Mouse (Mus musculus) liver, adult (tissue): Measurements from ENCODE around the gene Cryba1.

Source experiments
- GATA4 ChIP-seq: IDR thresholded peaks from 2 replicates; pipeline ENCODE4 v1.6.1; 2014; ENCODE audit warnings: mild to moderate bottlenecking, low read length; ENCODE audit not compliant: insufficient replicate concordance

Gene Cryba1

GRCm38 (mm10) chr11:77743966-77744365, 18.9 kb upstream of the Cryba1 start:
- no peak for TF ChIP-seq GATA4

DNA sequence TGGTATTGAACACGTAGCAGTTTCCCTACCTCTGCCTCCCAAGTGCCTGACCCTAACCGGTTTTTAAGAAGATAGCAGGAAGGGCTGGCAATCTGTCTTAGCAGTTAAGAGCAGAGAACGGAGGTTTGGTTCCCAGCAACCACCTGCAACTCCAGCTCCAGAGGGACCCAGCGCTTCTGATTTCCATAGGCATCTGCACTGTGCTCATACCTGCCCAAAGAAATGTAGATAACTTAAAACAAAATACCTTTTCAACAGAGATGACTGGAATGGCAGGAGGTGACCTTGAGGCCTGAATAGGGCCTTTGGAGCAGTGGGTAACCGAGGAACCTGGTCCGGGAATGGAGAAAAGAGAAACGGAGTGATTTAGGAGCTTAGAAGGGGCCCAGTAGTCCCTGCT, 13.5 kb upstream of the Cryba1 start:
- TF ChIP-seq GATA4, result no peak

GRCm38 (mm10) chr11:77737289-77737688, 12.2 kb upstream of the Cryba1 start:
- TF ChIP-seq GATA4, result no peak

DNA sequence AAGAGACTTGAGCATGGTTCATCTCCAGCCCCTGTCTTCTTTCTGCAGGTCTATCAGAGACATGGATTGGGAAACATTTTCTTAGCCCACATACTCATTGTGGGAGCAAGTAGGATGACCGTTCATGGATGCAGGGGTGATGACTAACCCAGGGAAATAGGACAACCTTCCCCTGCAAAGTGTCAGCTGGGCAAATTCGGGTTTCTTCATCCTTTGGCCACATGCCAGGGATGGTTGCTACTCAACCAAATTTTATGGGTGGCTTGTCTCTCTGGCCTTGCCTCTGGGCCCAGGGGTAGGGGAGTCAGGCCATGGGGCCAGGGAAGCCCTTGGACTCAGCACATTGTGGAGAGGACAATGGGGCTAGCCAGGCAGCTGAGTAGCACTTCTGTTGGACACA, 3.5 kb upstream of the Cryba1 start:
- TF ChIP-seq GATA4, result no peak

- TF ChIP-seq GATA4, result no peak
These were observed 317 bp downstream of the Cryba1 start for GRCm38 (mm10) chr11:77724766-77725165.

GRCm38 (mm10) chr11:77721389-77721788, 3.7 kb downstream of the Cryba1 start:
- no peak for TF ChIP-seq GATA4

DNA sequence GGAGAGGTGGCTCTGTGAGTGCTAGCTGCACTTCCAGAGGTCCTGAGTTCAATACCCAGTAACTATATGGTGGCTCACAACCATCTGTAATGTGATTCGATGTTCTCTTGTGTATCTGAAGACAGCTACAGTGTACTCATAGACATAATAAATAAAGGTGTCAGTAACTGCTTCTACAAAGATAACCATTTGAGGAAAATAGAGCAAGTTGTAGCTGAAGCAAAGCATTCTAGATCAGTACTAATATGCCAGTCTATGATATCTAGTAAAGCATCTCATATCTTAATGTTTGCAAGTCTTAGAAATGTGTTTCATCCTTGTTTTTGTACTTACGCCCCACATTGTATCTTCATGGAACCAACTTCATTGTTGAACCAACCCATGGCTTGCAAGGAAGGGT, 6.0 kb downstream of the Cryba1 start:
- no peak for TF ChIP-seq GATA4

DNA sequence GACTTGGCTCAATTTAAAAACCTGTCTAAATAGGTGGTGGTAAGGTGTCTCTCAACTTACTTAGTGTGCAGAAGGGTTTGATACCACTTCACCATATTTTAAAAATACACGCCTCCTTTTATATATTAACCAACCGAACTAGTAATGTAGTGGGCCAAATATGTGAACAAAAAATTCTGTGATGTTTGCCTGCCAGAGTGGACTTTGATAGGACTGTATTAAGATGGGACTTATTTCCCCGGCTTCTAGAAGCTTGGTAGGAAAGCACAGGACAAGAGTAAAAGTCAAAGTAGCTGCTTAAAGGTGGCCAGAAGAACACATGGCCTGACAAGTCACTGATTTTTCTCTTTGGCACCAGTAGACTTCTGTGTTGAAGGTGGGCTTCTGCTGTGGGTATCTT, 11.3 kb downstream of the Cryba1 start:
- no peak for TF ChIP-seq GATA4

DNA sequence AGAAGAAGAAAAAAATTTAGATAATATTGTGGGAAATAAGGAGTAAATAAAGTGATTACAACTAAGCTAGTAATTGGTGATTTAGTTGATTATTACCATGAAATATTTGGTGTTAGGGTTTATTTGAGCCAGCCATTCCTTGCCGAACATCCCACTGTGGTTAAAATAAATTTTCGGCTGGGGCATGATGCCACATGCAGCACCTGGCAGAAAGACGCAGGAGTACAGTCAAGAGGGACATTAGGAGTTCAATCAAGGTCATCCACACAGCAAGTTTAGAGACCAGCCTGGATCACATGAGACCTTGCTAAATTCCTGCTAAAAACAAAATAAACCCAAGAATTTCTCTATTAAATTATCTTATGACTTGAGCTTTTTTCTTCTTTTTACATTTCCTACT, 16.0 kb downstream of the Cryba1 start:
- no peak for TF ChIP-seq GATA4

GRCm38 (mm10) chr11:77705920-77706319, 19.2 kb downstream of the Cryba1 start:
- no peak for TF ChIP-seq GATA4

DNA sequence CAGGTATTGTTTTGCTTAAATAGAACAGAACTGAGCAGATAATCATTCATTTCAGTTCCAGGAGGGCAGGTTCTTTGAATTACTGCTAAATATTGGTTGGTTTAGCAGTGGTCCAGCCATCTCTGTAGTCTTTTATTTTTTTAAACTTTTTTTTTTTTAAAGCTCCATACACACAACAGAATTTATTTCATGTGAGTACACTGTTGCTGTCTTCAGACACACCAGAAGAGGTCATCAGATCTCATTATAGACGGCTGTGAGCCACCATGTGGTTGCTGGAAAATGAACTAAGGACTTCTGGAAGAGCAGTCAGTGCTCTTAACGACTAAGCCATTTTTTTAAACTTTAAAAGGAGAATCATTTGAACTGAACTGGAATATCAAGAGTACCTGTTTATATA, 27.9 kb downstream of the Cryba1 start:
- no peak for TF ChIP-seq GATA4

GRCm38 (mm10) chr11:77693026-77693425, 32.1 kb downstream of the Cryba1 start:
- no peak for TF ChIP-seq GATA4

GRCm38 (mm10) chr11:77687541-77688131, 37.4 kb downstream of the Cryba1 start:
- TF ChIP-seq GATA4, result no peak

DNA sequence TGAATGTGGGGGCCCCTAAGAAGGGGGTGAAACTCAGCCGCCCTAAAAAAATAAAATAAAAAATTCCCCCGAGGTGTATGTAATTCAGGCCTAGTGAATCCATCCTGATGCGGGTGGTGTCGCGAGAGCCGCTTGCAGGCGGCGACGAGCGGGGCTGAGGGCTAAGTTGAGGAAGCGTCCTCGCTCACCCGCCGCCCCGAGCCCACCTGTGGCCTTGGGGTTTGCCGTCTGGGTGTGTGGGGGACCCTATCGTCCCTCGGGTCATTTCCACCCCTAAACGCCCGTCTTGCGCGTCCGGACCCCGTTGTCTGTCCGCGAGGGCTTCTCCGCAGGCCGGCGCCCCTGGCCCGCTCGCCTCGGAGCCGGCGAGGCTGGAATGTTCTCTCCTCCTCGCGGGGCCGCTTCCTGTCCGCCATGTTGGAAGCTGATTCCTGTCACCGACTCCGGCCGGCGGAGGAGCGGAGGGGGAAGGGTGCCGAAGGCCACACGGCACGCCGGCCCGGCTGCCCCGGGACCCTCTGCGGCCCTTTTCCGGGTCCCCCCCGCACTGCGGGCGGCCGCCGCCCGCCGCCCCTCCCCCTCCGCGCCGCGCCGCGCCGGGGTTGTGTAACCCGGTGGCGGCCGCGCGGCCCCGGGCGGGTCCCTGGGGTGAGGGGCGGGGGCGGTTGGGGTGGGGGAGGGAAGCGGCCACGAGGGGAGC, 38.1 kb downstream of the Cryba1 start:
- TF ChIP-seq GATA4, result peak; percentile 12; the same call in 1 of the 2 replicates

DNA sequence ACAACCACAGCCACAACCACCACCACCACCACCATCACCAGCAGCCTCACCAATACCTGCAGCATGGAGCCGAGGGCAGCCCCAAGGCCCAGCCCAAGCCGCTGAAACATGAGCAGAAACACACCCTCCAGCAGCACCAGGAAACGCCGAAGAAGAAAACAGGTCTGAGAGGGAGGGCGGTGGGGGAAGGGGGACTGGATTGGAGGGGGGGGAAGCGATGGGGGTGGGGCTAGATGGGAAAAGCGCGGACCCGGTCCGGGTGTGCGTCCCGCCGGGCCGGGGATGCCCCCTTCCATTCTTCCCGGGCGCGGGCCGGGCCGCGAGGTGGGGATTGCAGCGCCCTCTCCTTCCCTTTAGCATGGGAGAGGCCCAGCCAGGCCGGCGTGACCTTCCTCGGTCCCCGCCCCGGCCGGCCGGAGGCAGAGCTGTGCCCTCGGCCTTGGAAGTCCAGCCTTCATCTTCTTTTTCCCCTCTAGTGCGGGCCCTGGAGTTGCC, 38.7 kb downstream of the Cryba1 start:
- no peak for TF ChIP-seq GATA4

DNA sequence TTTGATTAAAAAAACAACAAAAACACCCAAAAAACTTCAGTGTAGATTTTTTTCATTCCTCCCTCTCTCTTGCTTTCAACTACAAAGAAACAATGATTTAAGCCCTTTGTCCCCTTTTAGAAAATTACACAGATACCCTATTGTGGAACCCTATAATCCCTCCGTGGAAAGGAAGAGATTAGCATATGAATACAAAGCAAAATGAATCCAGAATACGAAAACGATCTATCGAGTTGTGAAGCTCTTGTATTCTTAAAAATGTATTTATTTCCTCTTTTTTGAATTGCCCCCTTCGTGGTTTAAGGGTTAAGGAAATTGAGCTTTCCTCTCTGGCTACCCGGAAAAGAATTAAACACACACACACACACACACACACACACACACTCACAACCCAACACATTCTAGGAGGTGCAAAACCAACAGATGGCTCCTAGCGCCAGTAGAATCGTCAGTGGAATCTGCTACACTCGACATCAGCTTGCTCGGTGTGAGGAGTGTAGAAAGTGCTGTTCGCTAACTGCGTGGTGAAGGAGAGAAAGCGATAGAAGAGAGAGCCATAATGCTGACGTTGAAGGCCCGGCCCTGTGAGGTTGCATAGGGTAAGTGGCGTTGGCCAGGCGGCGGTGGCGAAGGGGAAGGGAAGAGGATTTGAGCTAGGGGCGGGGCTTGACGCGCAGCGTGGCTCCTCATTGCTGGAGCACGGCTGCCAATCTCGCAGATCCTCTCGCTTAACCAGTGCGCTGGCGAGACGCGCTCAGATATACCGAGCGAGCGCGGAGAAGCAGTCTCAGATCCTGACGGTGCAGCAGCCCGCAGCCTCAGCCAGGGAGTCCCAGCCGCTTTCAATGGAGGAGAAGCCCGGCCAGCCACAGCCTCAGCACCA, 39.5 kb downstream of the Cryba1 start, which contains the start of gene Nufip2:
Gene Nufip2, plus strand, starts transcription at position 773 of the 883 bp plus-strand sequence.
- no peak for TF ChIP-seq GATA4
